Mouse (Mus musculus): Measurements from ENCODE around the gene Psmb3. TPM values are rescaled to one million over a fixed set of nuclear protein-coding genes. Genes with fewer than 3 reads are reported as not detected.
"Not testable (repeated sequence)": the region's sequence is repeated elsewhere in the genome, so short reads cannot be mapped to it uniquely, and the experiment has no call there.

The Psmb3 gene
- polyA plus RNA-seq (2015; fragmentation: Nextera tagmentation; extraction: Ambion mirVana): 335 and 374 TPM in 2 replicates

- peaks cover 34% of the 10 kb centered on the region for H3K36me3 ChIP-seq
- DNase-seq: peak; percentile 99
- H3K9ac ChIP-seq: peak within 1 kb of the TSS; percentile 80
- peak within 1 kb of the TSS; percentile 77 for H3K4me3 ChIP-seq (replicated peaks)
- ATAC-seq (ENCODE audit: low read depth): peak; percentile 92
- peak within 1 kb of the TSS; percentile 85 for H3K4me2 ChIP-seq
- H3K4me1 ChIP-seq (replicated peaks): peaks cover 62% of the 10 kb centered on the region
- H3K27me3 ChIP-seq: peaks cover 43% of the 10 kb centered on the region
- under 1% methylated on average over 35 of the region's 35 CpGs for WGBS (ENCODE audit: insufficient replicate concordance)
- no peaks in the 10 kb centered on the region for H3K9me3 ChIP-seq (replicated peaks)
- peak within 1 kb of the TSS; percentile 71 for H3K27ac ChIP-seq
Observed at GRCm38 (mm10) chr11:97703039-97703826, at the start of gene Psmb3. Gene Psmb3 (plus strand): TSS chr11:97703399.

- 69% methylated on average over 2 of the region's 2 CpGs for WGBS (ENCODE audit: insufficient replicate concordance)
Observed at GRCm38 (mm10) chr11:97654210-97654609, 49.0 kb upstream of the Psmb3 start.

DNA sequence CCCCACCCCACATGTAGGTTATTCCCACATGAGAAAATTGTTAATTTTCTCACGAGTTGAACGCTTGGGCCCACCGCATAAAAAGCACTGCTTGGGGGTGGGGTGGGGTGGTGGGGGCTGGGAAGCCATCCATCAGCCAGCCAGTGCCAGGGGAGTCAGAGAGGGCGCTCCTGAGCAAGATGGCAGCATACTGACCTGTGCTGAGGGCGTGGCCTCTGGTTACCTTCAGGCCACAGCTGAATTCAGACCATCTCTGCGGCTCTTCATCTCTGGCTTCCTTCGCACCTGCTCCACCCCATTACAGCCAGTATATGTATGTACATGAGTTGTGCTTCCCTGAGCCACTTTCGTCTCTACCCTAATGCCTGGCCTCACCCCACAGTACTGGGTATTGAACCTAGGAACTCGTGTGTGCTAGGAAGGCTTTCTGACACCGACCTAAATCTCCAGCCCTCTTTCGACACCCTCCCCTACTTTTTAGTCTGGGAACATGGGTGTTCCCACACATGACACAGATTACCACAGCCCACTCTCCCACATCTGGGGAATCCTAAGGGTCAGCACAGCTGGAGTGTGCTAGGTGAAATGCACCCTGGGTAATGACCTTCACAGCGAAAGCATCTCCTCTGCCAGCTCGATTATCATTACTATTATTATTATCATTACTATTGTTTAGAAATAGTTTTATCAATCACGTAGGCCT is 46.8 kb upstream of the Psmb3 start:
- DNase-seq (no peak), ATAC-seq (ENCODE audit: low read depth) (no peak)
- Histone ChIP-seq H3K36me3 (no peaks in the 10 kb centered on the region), H3K4me3 (replicated peaks) (no peak overlapping the region), H3K9ac (no peak overlapping the region), H3K27me3 (peaks cover 34% of the 10 kb centered on the region), H3K4me2 (no peak overlapping the region), H3K9me3 (replicated peaks) (no peaks in the 10 kb centered on the region), H3K27ac (no peak overlapping the region), H3K4me1 (replicated peaks) (peaks cover 26% of the 10 kb centered on the region)
- WGBS (ENCODE audit: insufficient replicate concordance): 67% methylated on average over 14 of the region's 14 CpGs

More at GRCm38 (mm10) chr11:97654210-97654609, 49.0 kb upstream of the Psmb3 start:
- DNase-seq (no peak), ATAC-seq (ENCODE audit: low read depth) (no peak)
- no peak overlapping the region for H3K4me2 ChIP-seq
- no peaks in the 10 kb centered on the region for H3K36me3 ChIP-seq
- H3K9me3 ChIP-seq (replicated peaks): no peaks in the 10 kb centered on the region
- no peak overlapping the region for H3K9ac ChIP-seq
- no peak overlapping the region for H3K4me3 ChIP-seq (replicated peaks)
- peaks cover 7% of the 10 kb centered on the region for H3K4me1 ChIP-seq (replicated peaks)
- H3K27me3 ChIP-seq: peaks cover 14% of the 10 kb centered on the region
- no peak overlapping the region for H3K27ac ChIP-seq

DNA sequence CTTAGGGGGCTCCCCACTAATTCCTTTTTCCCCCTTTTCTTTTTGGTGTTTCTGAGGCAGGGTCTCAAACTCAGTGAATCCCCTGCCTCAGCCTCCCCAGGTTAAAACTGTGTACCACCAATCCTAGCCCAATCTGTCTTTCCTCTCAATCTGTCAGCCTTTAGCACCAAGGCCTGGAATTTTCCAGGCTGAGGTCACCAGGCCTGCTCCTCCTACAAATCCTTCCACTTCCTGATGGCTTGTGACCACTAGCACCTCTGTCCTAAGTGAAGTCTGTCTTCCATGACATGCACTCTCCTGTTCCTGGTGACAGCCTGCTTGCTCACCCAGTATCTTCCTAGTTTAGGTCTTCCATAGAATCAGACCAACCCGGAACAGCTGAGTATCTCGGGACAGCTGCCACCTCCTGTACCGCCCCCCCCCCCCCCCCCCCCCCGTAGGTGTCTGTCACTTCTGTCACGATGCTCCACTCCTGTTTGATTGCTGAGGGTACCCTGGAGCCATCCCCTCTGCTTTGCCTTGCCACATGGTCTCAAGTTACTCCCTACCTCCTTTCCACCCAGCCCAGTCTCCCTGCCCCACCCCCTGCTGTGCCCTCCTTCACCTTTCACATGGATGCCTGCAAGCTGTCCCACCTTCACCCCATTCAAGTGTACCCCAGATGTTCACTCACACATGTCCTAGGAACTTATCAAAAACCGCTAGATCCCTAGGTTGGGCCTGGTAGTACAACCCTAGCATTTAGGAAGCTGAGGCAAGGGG is 45.8 kb upstream of the Psmb3 start:
- H3K9me3 ChIP-seq (replicated peaks): no peaks in the 10 kb centered on the region
- H3K27me3 ChIP-seq: peaks cover 44% of the 10 kb centered on the region
- 49% methylated on average over 5 of the region's 6 CpGs for WGBS (ENCODE audit: insufficient replicate concordance)
- no peak overlapping the region for H3K9ac ChIP-seq
- no peak for ATAC-seq (ENCODE audit: low read depth)
- no peaks in the 10 kb centered on the region for H3K36me3 ChIP-seq
- H3K27ac ChIP-seq: no peak overlapping the region
- peaks cover 35% of the 10 kb centered on the region for H3K4me1 ChIP-seq (replicated peaks)
- no peak overlapping the region for H3K4me2 ChIP-seq
- DNase-seq: no peak
- H3K4me3 ChIP-seq (replicated peaks): no peak overlapping the region

- H3K4me3 ChIP-seq (replicated peaks); H3K27ac ChIP-seq; H3K9me3 ChIP-seq (replicated peaks); H3K9ac ChIP-seq; H3K36me3 ChIP-seq; H3K4me2 ChIP-seq; ATAC-seq (ENCODE audit: low read depth); DNase-seq: not testable (repeated sequence)
- WGBS (ENCODE audit: insufficient replicate concordance): 67% methylated on average over 6 of the region's 6 CpGs
- H3K4me1 ChIP-seq (replicated peaks): peaks cover 40% of the 10 kb centered on the region
- H3K27me3 ChIP-seq: peaks cover 50% of the 10 kb centered on the region
Observed at GRCm38 (mm10) chr11:97657967-97658366, 45.2 kb upstream of the Psmb3 start.

- Histone ChIP-seq H3K27me3 (peaks cover 58% of the 10 kb centered on the region), H3K4me2 (peak overlapping the region; percentile 80), H3K36me3 (no peaks in the 10 kb centered on the region), H3K9me3 (replicated peaks) (no peaks in the 10 kb centered on the region), H3K27ac (no peak overlapping the region; the same call in 1 of the 2 replicates), H3K9ac (no peak overlapping the region), H3K4me3 (replicated peaks) (peak overlapping the region; percentile 69), H3K4me1 (replicated peaks) (peaks cover 44% of the 10 kb centered on the region)
- ATAC-seq (ENCODE audit: low read depth) (no peak), DNase-seq (no peak)
- WGBS (ENCODE audit: insufficient replicate concordance): 34% methylated on average over 11 of the region's 11 CpGs
Observed at GRCm38 (mm10) chr11:97658751-97659266, 44.4 kb upstream of the Psmb3 start.

GRCm38 (mm10) chr11:97659267-97659989 is 43.8 kb upstream of the Psmb3 start:
- Histone ChIP-seq H3K9ac (peak overlapping the region; percentile 74), H3K4me3 (replicated peaks) (peak overlapping the region; percentile 69), H3K9me3 (replicated peaks) (no peaks in the 10 kb centered on the region), H3K27ac (peak overlapping the region; percentile 48), H3K36me3 (no peaks in the 10 kb centered on the region), H3K4me1 (replicated peaks) (peaks cover 49% of the 10 kb centered on the region), H3K4me2 (peak overlapping the region; percentile 80), H3K27me3 (peaks cover 64% of the 10 kb centered on the region)
- 3% methylated on average over 13 of the region's 13 CpGs for WGBS (ENCODE audit: insufficient replicate concordance)
- DNase-seq (no peak), ATAC-seq (ENCODE audit: low read depth) (no peak)

DNA sequence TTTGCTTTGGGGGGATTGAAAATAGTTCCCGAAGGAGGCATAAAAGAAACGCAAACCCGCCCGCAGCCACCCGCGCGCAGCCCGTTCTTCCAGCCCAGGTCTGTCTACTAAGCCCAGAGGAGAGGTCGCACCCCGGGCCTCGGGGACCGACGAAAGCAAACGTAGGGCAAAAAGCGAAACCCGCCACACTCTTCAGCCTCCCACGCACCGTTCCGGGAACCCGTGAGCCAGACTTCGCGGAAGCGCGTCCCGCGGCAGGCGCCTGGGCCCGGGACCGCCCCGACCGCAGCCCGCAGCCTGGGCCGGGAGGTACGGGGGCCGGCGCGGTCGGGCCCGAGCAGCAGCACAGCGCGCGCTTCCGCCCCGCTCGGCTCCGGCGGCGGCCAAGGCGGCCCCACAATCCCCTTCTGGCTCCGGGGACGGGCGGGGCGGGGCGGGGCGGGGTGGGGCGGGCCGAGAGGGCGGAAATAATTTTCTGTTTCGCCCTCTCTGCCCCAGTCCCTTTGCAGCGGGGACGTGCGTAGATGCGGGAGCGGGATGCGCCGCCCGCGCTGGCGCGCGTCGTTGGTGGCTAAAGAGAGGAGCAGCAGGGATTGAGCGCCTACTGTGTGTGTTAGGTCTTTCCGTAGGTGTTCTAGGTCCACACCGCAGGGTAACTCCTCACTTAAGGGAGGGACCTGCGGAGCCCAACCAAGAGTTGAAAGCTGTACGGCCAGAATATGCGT is 43.0 kb upstream of the Psmb3 start:
- Histone ChIP-seq H3K4me1 (replicated peaks) (peaks cover 53% of the 10 kb centered on the region), H3K27ac (peak overlapping the region; percentile 48), H3K4me2 (peak overlapping the region; percentile 80), H3K9ac (peak overlapping the region; percentile 74), H3K36me3 (no peaks in the 10 kb centered on the region), H3K27me3 (peaks cover 72% of the 10 kb centered on the region), H3K9me3 (replicated peaks) (no peaks in the 10 kb centered on the region), H3K4me3 (replicated peaks) (peak overlapping the region; percentile 69)
- DNase-seq: peak; percentile 33
- 0% methylated on average over 78 of the region's 78 CpGs for WGBS (ENCODE audit: insufficient replicate concordance)
- ATAC-seq (ENCODE audit: low read depth): peak; percentile 82

DNA sequence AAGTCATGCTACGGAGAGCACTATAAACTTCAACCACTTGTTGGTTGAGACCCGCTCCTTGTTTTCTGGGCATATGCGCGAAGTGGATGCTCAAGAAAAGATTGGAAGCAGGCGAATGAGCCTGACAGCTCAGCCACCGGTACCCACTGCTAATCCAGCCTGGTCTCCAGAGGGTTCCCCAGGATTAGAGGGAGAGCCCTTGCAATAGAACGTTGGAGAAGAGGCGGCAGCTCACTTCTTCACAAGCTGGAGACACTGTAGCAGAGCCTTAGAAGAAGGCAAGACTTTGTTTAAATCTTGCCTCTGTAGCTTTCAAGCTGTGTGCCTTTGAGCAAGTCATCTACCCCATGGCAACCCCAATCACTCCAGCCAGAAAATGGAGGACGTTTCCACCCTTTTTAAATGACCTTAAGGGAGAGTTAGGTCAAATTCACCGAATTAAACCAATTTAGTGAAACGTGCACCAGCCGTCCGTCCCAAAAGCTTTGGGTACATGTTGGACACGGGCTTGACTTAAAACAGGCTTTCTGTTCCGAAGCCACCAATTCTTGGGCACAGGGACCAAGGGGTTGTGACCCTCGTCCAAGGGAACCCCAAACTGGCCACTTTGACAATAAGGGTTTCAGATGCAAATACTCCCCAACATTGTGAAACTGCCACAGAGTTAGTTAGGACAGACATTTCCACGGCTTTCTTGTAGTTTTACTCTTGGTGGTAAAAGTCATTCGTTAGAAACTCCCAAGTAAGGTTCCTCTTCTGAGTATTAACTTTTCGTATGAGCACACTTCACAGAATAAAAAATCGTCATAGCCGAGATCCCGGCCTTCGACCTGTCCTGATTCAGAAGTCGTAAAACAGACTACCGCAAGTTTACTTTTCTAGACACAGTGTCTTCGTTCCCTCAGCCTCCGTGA is 42.2 kb upstream of the Psmb3 start:
- Histone ChIP-seq H3K4me3 (replicated peaks) (peak overlapping the region; percentile 69), H3K27ac (no peak overlapping the region), H3K9me3 (replicated peaks) (no peaks in the 10 kb centered on the region), H3K27me3 (peaks cover 80% of the 10 kb centered on the region), H3K36me3 (peaks cover 4% of the 10 kb centered on the region; the same call in 1 of the 2 replicates), H3K4me1 (replicated peaks) (peaks cover 53% of the 10 kb centered on the region), H3K4me2 (peak overlapping the region; percentile 80), H3K9ac (0 out of 2 replicates have a peak overlapping the region, but pooled peaks have one; percentile 39)
- ATAC-seq (ENCODE audit: low read depth) (no peak), DNase-seq (no peak)
- 3% methylated on average over 27 of the region's 27 CpGs for WGBS (ENCODE audit: insufficient replicate concordance)
